Mouse (Mus musculus): ENCODE measurements around the gene Rad50.

- no peak for TF ChIP-seq CTCF (IDR thresholded peaks at IDR 0.05; ENCODE audit: insufficient read depth, low read depth, low read length)
- no peak for TF ChIP-seq POLR2A (IDR thresholded peaks at IDR 0.05; ENCODE audit: insufficient read depth, low read depth, low read length)
These were observed 28.0 kb upstream of the Rad50 start for GRCm38 (mm10) chr11:53734970-53735681.
